Mouse (Mus musculus) embryo, embryonic 10.5 days (tissue): ENCODE measurements around the gene Rwdd3.

Source experiments
- DNase-seq: peaks from one replicate; pipeline ENCODE4 v3.0.0-alpha.2; 2015; ENCODE audit warnings: low spot score

The Rwdd3 gene

DNA sequence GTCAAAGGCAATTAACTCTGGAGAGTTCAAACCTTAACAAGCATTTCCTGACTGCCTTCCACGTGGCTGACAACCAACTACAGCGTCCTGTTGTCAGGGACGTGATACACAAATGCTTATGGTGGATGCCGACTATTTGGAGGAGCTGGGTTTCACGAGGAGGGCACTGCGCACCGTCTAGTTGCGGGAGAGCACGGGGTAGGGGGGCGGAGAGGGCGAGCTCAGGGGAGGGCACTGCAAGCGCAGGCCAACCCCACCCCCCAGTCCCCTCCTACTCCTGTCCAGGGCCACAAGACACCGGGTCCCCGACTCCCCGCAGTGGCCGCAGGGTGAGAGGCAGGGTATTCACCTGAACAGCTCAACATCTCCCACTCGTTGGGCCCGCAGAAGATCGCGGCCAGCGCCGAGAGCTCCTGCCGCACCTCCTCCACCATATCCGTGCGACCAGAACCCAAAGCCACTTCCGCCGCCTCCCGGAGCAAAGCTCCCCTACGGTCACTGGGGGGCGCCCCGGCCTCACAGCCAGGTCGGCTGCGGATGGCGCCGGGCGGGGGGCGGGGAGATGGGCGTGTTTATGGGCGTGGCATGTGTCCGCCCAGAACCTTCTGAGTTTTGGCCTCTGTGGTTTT, at the start of gene Rwdd3:
Gene Rwdd3, minus strand, starts transcription at position 453 of the 629 bp plus-strand sequence.
- DNase-seq: peak; percentile 94

DNA sequence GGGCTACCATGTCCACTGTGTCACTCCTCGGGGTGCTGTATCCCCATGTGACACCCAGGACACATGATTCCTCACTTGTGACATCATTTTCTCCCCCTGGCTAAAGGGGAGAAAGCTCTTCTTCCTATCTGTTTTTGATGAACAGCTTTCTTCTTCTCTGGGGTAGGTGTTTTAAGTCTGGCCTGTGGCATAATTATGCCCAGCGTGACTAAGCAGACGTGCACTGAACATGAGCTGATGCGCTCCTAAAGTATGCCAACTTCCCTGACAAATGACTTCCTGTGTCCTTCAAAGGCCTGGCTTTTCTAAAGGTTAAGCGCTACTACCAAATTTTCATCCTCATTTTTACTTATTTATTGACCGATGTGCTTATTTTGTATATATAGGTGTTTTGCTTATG, 45.5 kb upstream of the Rwdd3 start:
- no peak for DNase-seq

DNA sequence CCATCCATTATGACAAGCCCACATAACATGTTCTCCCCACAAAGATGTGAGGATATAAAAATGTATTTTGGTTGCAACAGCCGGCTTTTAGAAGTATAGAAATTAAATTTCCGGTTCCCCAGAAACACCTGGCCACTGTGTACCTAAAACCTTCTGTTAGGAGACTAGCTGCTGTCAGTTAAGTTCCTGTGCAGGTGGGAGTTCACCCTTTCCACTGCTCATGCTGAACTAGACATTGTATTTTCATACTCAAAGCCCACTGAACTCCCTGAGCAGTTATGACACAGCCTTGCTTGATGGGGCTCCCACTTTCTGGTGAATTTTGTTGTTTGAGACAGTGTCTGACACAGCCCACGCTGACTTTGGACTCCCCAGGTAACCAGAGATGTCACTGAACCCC, 42.0 kb upstream of the Rwdd3 start:
- no peak for DNase-seq

DNA sequence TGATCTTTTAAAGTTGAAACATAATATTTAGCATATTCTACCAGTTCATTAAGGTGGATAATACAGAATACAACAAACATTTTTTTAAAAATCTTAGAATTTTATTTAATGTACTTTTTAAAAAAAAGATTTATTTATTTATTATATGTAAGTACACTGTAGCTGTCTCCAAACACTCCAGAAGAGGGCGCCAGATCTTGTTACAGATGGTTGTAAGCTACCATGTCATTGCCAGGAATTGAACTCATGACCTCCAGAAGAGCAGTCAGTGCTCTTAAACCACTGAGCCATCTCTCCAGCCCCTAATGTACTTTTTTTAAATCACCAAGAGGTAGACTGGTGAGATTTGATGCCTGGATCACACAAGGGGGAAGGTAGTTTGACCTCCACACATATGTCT, 40.7 kb upstream of the Rwdd3 start:
- DNase-seq: no peak

DNA sequence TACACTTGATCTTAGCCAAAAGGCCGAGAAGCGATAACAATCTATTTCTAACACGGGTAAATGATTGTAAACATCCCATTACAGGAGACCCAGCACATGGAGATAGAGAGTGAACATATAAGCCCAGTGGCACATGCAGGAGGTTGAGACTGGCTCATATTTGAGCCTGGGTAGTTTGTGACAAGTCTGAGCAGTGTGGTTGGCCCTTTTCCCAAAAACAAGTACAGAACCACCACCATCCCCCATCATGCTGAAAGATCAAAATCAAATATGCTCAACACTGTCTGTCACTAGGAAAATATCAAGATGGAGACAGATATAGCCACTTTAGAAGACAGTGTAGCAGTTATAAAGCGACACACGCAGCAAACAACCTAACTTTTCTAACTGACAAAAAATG, 37.5 kb upstream of the Rwdd3 start:
- DNase-seq: no peak

DNA sequence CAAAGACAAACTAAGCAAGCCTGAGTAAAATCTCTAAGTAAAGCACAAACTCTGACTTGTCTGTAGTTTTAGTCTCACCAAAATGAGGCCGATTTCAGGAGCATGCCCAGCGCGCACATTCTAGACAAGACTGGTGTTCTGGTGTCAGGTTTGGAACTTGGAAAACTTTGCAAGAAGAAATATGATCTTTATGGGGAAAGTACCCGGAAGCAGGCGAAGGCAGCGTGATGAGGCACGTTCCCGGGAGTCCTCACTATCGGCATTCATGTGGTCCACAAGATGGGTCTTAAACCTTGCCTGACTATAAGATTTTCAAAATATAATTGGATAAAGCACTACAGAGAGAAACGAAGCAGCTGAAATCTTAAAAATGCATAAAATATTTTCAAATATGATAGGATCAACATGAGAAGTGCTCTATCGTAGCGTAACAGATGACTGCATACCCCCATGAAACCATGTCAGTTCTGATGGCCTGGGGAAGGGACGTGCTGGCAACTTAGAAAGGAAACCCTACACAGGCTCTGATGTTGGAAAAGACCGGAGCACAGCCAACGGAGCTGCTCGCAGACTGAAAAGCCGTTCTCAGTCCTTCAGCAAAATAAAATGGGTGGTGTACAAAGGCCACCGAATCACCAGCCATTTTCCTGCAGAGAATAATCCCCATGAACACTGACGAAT, 34.8 kb upstream of the Rwdd3 start:
- DNase-seq: no peak

DNA sequence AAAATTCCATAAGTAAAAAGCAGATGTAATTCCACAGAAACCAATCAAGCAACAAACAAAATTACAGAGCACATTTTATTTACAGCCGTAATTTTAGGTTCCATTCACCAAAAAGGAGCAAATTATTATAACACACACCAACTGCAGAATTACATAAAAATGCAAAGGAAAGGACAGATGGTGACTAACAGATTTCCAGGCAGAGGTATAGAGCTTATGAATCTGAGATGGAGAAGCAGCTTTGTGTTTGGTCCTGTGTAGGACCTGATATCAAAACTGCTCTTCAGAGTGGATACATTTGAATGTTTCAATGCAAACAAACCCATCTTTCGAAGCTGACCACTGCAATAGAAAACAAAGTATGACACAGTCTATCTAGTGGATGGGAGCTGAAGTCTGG, 31.1 kb upstream of the Rwdd3 start:
- DNase-seq: no peak

DNA sequence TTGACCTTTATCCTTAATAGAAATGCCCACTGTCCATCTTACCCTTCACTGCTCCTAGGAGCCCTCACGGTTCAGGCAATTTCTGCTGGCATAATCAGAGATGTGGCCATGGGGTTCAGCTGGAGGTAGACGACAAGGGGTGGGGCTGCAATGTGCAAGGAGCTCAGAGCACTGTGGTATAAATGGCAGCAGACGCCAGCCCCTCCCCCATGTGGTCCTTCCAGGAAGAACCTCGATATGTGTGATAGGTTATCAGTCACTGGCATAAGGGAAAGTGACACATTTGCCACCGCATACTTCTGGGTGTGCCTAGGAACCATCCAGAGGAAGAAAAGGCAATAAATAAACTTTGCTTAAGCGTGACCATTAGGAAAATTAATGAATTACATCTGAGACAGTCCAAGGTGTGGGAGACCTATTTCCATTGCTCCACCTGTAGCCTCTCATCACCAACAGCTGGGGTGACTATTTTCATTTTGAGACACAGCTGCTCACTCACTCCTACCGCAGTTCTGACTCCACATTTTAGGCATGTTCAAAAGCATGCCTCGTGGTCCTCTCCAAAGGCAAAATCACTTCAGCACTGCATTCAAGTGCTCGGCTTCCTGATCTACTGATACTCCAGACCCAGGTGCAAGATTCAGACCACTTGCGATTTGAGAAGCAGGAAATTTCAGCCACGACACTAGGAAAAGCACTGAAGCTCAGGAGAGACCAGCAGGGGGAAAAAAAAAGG, 29.7 kb upstream of the Rwdd3 start:
- DNase-seq: no peak

DNA sequence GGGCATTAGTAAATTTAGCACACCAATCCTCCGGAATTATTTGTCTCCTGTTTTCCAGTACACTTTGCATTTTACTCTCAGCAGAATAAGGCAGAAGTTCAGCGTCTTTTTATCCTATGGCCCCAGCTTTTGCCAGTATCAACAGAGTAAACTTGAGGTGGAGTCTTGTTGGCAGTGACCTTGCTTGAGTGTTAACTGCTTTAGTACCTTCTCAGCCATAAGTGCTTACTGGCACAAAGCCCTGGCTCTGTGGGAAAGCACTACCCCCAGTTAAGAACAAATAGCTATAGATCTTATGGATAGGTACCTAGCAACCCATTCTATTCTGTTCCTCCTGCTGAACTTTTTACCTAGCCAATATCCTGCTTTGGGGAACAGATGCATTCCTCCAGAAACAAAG, 17.7 kb upstream of the Rwdd3 start:
- no peak for DNase-seq

DNA sequence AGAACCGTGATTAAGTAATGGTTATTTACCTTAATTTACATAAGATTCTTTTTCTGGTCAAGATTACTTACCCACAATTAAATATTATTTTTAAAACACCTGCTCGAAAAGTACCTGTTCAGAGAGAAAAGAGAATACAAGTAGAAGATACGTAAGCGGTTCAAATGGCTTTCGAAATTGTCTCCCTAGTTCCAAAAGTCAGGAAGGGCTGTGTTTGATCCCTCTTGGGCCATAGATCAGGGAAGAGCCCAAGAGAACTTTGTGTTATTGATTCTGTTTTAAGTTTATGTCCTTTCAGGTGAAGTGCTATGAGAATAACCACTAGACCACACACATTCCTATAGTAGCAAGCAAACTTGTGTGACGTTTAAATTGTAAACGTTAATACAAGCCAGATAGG, 16.0 kb upstream of the Rwdd3 start:
- DNase-seq: no peak

DNA sequence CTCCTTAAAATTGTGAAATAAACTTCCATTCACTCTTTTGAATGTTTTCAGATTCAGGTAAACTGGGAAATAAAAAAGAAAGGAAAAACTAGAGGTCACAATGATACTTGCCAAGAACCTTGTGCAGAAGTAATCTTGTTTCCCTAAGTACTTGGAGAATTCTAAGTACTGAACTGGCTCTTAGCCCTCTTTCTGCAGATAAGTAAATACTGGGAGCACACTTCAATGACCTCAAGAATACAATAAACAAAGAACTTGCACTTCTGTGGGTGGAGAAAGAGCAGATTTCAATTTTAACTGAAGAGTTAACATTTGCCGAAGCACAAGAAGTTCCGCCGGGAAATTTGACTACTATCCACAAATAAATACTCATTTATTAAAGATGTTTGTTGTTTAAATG, 15.4 kb upstream of the Rwdd3 start:
- DNase-seq: no peak

DNA sequence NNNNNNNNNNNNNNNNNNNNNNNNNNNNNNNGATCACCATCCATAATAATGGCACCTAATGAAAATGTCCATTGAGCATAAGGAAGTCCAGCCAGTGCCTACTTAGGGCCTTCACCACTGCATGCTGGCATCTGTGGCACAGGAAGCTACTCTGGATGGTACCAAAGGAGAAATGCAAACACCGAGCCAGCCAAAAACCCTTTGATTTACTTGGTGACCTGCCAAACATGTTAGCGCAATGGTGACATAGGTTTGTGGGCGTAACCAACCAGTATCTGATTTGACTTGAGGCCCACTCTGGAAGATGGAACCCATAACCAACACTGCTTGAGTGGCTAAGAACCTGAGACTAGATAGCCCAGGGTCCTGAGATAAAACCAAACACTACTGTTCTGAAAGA, 13.7 kb upstream of the Rwdd3 start:
- no peak for DNase-seq

DNA sequence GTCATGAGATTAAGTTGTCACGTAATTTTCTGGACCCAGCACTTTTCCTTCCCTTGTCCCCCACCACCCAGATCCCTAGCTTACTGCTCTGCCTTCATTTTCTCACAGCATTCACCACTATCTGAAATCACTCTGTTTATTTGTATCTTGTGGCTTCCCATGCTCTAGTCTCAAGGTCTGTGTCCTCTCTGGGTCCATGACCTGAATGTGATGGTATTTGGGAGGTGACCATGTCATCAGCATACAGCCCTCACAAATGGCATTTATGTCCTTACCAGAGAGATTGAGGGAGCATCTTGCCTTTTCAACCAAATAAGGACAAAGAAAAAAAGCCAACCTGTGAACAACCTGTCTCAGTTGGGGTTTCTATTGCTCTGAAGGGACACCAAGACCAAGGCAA, 4.5 kb upstream of the Rwdd3 start:
- DNase-seq: no peak

DNA sequence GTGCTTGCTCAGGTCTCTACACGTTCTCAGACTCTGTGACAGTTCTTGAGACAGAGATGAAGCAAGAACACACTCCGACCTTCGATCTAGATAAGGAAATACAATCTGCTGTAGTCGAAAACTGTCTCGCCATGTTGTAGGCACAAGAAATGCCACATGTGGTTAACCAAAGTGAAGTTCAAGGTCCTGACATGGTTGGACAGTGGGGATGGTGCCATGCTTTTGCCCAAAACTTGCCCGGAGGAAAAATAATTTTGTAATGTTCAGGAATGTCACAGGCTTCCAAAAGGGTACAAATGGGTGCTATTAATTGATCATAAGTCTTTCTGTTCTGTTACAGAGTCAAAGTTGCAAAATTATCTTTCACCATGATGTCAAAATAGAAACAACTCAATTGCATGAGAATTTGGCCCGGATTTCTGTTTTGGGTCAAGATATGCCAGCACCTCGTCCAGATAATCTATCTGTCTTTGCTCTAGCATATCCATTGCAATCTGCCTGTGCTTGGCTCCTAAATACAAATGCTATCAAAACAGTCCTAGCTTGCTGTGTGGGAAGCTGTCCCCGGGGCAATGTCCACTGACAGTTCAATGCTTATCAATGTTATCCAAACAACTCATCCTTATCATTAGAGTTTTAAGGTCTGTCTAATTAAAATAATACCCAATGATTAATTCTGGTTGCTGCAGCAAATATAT, 2.9 kb upstream of the Rwdd3 start:
- DNase-seq: no peak

DNA sequence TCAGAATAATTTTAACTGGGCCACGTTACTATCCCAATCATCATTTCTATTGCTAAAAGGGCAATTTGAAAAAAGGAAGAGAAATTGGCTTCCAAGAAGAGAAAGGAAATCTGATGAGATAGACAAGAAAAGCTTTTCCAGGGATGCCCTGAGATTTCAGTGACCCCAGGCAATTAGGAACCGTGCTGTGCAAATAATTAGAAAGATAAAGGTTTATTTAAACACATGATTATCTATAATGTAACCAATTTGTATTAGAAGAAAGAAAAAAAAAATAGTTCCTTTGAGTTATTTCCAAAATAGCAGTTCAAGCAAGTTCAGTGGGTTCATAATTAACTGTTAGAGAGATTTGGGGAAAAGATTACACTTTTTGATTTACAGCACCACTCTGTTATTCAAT, 1.2 kb upstream of the Rwdd3 start:
- no peak for DNase-seq

DNA sequence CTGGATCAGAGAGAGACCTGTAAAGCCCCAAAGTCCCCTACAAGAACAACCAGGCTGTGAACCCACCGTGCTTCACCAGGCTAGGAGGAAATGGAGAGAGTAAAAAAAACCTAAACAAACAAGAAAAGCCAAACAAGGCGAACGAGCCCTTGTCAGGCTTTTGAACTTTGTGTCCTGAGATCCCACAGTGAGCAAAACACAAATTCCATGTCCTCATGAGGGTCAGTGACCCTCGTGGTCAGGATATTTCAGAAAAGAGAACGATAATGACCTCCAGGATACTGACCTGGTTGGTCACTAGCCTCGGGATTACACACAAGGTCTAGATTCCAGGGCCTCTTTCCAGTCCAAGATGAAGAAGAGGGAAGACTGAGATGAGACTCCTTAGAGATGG, 374 bp upstream of the Rwdd3 start:
- DNase-seq: no peak

DNA sequence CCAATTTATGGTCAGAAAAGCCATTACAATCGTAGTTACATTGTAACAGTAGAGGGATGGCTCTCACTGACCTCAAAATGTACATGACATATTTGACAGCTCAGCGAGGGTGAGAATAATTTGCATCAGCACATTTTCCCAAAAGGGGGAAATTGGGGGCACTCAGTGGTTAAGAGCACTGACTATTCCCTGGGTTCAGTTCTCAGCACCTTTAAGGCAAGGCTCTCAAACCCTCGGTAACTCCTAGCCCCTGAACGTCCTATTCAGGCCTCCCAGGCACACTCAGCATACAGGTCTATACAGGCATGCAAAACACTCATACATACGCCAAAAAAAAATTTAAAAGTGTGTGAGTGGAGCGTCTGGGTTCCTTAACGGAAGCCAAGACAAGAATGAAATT, 864 bp downstream of the Rwdd3 start:
- no peak for DNase-seq

DNA sequence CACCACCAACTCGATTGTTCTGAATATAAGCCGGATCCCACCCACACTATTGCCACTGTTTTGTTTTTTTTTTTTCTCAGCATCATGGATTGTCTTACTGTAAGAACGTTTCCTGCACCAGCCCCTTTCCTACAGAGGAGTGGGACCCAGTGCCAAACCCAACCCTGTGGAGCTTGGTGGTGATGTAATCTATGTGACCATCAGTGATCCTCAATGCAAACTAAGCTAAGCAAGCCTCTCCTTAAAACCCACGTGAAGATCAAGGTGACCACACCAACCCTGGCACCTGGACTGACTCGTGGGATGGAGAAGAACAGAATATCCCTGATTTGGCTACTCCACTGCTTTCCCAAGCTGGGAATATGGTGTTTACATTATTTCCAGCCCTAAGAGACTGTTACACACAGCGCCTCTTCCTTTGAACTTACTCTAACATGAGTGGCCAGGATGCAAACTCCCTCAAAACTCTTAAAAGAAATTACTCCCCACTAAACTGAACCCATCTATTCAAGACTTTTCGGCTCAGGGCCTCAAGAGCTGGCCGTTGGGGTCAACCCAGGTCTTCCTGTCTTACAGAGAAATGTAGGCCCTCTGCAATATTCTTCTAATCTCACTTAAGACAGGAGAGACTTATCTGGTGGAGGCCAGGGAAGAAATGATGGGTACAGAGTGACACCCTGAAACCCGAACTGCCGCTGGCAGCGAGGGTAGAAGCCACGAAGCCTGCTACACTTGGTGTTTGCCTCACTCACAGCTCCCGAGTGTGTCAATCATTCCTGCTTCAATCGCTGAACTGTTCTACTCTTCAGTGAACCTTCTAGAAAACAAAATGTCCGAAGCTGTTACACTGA, 2.2 kb downstream of the Rwdd3 start:
- DNase-seq: no peak

DNA sequence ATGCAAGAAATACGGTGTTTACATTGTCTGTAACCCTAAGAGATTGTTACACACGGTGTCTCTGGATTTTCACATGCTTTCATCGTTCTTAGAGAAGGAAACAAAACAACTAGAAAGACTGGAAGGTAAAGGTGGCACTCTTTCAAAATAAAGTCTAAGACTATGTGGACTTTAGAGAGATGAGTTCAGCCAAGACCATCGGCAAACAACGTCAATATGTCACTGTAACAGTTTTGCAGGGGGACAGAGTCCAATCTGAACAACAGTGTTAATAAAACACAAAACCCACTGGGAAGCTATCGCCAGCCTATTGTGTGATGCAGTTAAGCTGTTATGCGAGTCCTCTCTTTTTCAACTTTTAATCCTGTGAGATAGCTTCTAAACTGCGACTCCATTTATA, 2.9 kb downstream of the Rwdd3 start:
- DNase-seq: no peak

DNA sequence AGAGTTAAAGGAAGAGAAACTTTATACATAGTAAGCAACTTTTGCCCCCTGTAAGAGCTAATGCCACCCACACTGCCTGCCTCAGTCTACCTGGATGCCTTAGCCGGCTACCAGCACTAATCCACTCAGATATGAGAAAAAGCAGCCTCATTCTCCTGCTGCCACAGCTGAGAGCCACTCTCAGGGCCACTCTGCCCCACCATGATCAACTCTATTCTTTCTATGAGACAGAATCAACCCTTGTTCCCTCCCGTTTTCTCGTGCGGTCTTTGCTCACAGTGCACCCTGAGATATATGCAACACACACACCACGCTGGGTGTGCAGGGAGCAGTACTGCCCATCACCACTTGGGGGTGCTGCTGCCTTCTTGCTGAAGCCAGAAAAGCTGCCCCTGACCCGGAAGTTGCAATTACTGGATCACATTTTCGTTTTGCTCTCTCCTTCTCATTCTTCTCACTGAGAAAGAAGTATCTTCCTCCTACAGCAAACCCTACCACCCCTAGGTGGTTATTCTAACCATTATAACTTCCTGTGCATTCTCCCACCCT, 8.2 kb downstream of the Rwdd3 start:
- DNase-seq: peak; percentile 73

DNA sequence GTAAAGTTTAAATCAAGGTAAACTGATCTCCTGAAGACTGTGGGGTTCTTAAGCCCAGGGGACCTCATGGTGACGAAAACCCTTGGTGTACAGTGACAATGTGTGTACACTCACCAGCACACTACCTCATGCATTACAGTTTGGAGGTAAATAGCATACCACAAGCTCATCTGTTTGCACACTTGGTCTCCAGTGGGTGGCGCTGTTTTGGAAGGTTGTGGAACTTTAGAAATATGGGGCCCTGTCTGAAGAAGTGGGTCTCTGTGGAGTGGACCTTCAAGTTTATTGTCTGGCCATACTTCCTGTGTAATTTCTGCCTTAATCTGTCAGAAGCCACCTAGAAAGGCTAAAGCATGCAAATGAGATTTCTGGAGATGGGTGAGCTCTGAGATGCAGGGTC, 9.8 kb downstream of the Rwdd3 start:
- DNase-seq: peak; percentile 56

DNA sequence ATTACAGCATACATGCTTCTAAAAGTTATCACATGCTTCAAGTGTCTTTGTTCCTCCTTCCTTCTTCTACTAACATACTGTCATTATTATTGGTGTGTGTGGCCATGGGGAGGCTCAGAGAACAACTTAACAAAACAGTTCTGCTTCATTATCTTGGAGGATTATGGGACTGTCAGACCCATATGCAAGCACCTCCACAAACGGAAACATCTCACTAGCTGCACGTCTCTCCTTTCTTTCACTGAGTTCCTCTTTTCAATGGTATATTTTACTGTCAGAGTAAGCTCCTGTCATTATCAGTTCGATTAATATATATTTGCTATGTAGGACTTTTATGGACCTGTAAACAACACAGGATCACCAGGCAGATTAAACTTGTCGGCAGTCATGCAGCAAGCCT, 11.1 kb downstream of the Rwdd3 start:
- DNase-seq: no peak
